Mouse (Mus musculus): ENCODE results near the gene Katnb1.

DNA sequence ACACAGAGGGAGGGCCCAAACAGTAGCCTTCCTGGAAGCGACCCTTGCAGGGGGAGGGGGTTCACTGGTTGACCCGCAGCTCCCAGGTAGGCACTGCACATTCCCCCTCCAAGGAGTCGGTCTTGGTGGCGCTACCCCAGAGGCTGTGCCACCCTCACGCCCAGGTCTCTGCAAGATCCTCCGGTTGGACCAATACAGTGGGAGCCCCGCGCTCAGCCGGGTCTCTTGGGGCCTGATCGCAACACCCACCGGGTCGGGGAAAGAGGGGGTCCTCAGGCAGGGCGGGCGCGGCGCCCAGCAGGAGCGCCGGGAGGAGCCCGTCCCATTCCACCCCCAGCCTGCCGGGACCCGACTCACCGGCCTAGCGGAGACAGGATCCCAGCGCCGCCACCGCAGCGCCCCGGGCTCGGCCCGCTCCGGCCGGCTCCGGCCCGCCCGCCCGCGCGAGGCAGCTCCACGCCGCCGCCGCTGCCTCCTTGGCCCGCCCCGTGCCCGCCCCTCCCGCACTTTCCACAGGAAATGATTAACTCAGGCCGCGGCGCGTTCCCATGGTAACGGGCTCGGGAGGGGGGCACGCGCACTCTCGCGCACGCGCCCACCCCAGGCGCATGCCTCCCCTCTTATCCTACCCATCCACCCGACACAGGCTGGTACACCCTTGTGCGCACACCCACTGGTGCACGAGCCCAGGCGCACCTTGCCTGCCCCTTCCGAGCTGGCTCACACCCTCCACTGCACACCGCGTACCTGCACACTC, 61.3 kb downstream of the Katnb1 start:
- no peak for TF ChIP-seq CTCF (conservative IDR thresholded peaks at IDR 0.05; ENCODE audit: low read length)
- TF ChIP-seq POU5F1 (IDR thresholded peaks at IDR 0.05; ENCODE audit: borderline replicate concordance, low read length): no peak
